Mouse (Mus musculus) hematopoietic stem cell, adult 5-6 weeks (primary cell): ENCODE results near the gene Rnf152. TPM values are rescaled to one million over a fixed set of nuclear protein-coding genes. Genes with fewer than 3 reads are reported as not detected.

ENCODE experiments used
- ATAC-seq, 2 experiments: fragments of 125-278 bp in 1 of 2; replicated peaks in 1 of 2; 2 replicates each; pipeline ENCODE4 v1.8.0; 2016 to 2017; ENCODE audit warnings: inconsistent platforms in 2 of 2, mild to moderate bottlenecking in 2 of 2, moderate number of reproducible peaks in 2 of 2, low read depth in 1 of 2, moderate TSS enrichment in 1 of 2; ENCODE audit not compliant: low FRiP score in 2 of 2, poor library complexity in 2 of 2, severe bottlenecking in 2 of 2, insufficient read depth in 1 of 2, low TSS enrichment in 1 of 2
- total RNA-seq: library from RNA; stranded (forward); fragments of 172-1452, 232-1000 nt; gene quantifications from 2 replicates; pipeline ENCODE4 v1.2.3, GENCODE M21; 2017

Rnf152 gene
- total RNA-seq, 1 experiment from 2014 or later, result not detected

DNA sequence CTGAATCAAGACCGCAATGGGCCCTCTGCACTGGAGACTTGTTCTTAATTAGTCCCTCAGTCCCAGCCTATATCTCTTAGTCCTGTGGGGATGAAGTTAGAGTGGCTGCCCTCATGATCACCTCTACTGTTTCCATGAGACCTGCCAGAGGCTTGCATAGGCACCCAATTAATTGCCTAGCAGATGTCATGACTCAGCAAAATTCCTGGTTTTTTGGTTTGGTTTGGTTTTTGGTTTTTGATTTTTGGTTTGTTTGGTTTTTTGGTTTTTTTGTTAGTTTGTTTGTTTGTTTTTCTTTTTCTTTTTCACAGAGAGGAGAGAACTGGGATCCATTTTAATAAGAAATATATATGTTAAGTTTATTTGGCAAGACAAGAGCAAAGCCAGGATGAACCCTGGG is 28.7 kb downstream of the Rnf152 start:
- ATAC-seq, result no peak

DNA sequence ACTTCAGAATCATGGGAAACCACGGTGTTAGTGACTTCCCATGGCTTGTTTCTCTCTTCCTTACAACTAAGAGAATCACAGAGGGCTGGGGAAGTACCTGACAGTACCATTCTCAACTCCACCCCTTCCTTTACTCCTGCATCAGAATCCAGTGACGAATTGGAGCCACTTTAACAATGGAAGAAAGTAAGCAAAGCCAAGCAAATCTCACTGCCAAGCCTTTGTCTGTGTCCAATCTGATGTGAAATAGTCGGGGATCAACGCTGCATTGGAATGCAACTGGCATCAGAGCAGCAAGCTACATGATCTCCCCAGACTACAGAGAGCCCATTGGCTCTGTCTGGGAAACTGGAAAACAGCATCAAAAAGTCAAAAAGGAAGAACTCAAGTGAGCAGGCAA is 31.9 kb downstream of the Rnf152 start:
- ATAC-seq, result no peak

DNA sequence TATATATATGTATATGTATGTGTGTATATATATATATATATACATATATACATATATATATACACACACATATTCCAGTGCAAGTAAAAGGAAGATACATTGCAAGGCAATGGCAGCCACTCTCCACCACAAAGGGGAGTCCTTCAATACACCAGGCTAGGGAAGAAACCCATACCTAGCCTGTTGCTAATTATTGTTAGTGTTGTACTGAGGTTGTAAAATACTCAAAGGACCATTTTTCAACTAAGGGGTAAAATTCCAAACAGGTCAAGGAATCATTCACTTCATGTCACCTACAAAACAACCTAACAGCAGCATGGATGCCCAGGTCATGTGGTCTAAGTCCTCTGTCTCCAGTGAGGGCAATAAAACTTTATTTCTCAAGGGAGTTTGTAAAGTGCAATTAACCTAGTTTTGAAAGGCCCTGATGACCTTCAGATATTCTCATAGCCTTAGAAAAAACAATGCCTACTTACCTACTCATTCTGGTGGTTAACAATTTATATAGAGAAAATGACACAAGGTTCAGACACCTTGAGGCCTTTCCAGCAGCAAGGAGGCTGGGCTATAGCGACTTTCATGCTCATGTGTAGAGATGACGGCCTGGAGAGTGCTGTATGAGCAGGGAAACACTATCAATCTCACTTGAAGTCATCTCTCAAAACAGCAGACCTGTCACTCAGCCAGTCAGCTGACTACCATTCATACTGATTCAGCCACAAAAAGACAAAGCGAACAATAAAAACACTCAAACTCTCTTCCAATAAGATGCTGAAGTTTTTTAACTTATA is 42.3 kb downstream of the Rnf152 start:
- ATAC-seq, result no peak

DNA sequence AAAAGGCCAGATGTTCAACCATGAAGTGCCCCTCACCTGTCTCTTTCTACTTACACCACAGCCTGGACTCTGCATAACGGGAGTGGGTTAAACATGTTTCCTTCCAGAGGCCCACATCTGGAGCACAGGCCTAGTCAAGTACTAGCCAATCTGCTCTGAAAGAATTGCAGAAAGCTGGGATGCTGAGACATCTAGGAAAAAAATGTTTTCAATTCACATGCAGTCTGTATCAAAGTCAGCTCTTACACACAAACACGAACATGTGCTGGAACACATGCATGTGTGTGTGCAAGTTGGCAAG is 44.0 kb downstream of the Rnf152 start:
- ATAC-seq, result no peak

DNA sequence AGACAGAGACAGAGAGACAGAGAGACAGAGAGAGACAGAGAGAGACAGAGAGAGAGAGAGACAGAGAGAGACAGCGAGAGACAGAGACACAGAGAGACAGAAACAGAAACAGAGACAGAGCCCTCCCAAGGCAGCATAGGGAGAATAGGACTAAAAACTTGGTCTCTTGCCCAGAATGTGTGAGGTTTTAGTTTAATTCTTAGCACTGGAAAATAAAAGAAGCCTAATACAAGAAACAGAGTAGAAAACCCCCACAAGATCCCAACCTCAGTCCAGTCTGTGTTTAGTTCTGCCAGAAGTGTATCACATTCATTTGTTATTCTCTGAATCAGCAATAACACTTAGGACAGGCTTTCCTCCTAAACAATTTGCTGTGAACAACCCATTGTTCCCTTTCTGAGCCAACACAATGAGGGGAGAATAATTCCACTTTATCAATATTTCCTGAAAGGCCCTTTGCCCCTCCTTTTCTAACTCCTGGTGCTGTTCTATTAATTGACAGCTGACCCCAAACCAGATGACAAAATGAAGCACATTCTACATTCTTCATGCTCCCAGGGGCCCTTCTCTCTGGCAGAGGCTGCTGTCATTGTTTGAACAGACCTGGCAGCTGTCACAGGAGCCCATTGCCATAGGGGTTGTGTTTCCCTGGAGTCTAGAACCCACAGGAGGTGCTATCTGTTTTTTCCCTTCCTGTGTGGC is 44.5 kb downstream of the Rnf152 start:
- no peak for ATAC-seq

DNA sequence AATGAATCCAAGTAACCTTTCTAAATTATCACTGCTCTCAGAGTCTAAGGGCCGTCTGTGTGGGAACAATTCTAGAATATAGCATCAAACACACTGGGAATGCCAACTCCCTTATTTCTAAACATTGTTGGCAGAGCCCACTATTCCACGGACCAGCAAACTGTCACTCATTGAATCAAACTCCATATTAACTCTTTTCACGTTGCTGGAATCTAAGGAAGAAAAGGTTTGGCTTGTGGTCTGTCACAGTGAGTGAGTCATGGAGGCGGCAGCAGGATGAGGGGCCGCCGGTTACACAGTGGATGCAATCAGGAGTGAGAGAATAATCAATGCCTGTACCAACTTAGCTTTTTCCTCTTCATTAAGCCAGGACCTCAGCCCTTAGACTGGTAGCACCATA is 54.3 kb downstream of the Rnf152 start:
- no peak for ATAC-seq

DNA sequence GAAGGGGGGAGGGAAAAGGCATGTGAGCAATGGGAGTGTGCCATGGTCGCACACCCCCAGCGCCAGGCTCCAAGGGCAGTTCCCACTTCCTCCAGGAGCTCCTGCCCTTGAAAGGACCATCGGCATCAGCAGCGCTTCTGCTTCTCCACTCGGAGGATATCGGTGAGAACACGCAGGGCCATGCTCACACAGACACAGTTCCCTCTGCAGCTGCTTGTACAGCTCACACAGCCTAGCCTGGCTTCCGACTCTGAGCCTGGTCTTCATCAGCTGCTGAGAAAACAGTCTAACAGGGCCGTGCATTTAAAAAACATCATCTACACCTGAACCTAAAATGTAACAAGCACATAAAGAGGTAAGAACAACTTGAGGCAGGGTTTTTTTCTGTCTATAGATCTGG is 54.7 kb downstream of the Rnf152 start:
- no peak for ATAC-seq

DNA sequence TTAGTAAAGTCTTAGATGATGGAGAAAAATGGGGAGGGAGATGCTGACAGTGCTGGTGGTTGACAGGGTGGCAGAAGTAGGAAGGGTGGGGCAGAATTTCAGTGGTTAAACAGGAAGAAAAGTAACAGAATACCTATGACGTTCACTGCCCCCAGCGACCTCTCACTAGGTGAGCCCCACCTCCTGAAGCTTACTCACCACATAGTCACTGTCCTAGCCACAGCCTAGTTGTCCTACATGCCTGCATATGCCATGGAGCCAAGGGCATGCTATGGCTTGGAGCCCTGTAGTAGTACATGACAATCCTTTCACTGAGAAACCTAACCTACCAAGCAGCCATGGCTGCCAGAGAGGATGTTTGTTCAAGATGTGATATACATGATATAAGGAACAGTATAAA is 64.7 kb downstream of the Rnf152 start:
- ATAC-seq, result no peak

DNA sequence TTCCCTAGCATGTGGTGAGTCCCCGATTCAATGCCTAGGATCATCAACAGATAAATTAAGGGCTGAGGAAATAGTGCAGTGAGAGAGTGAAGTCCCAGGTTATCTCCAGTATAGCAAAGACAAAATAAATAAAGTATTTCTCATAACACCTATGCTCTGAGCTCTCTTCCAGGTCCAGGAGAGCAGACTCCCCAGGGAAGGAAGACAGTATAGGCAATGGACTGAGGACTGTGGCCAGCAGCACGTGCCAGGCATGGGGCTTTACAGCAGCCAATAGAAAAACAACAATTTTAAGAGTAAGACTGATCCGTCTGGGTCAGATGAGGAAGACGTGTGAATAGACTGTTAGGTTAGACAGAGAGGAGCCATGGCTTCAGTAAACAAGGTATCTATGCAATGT is 69.0 kb downstream of the Rnf152 start:
- no peak for ATAC-seq

DNA sequence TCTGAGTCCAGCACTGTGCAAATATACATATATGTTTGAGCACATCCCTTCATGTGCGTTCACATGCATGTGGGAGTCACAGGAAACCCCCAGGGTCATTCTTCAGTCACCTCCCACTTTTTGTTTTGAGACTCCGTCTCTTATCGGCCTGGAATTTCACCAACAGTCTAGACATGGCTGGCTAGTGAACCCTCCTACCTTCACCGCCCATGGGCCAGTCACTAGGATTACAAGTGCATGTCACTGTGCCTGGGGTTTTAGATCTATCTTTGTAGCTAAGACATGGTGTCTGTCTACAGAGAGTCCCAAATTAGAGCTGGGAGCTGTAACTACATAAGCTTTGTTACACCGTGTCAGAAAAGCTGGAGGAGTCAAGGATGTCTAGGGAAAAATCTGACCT is 69.6 kb downstream of the Rnf152 start:
- ATAC-seq, result no peak

DNA sequence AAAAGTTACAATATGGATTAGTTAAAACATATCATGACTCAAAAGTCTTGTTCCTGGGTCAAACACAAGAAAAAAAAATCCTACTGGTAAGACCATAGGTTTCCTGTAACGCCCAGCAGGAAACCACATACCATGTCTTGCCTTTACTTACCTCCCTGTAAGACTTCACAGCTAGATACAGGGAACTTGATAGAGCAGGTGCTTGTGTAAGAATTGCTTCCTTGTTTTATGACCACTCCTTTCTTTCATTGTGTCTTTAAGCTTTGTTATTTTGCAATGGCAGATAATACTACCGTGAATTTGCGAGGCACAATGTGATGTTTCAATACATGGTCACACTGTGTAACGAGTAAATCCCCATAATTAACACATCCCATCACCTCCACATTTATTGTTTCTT is 71.5 kb downstream of the Rnf152 start:
- peak in 1 of 2 experiments; percentile 39; a peak in 1 of 4 replicates for ATAC-seq

DNA sequence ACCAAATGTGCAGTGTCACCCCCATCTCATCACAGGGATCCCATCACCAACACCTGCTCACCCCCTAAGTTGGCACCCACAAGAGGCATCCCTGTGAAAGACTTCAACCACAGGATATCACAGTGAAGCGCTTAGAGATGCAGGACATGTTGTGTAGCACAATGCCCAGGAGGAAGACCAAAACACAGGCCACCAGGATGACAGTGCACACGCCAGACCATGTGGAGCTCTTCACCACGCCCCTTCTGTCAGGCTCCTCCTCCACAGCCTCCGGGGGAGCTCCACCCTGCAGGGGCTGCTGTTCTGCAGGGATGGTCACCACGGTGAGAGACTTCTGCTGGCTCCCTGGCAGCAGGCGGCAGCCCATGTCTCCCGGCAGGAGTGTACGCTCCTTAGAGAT is 72.4 kb downstream of the Rnf152 start:
- ATAC-seq, result no peak

DNA sequence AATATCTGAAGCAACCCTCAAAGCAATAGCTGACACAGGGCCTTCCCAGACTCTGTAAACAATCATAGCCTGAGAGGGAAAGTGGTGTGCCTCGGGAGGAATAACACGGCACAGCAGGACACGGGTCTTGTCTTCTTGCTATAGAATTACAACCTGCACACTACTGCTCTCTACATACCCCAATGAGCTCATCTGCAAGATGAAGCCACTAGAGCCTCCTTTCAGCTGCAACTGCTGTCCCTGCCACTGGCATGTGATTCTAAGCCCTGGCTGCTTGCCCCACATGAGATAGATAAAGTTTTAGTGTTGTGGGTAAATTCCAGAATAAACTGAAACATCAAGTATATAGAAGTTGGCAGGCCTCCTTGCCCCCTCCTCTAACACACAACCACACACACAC is 75.2 kb downstream of the Rnf152 start:
- ATAC-seq, result no peak

DNA sequence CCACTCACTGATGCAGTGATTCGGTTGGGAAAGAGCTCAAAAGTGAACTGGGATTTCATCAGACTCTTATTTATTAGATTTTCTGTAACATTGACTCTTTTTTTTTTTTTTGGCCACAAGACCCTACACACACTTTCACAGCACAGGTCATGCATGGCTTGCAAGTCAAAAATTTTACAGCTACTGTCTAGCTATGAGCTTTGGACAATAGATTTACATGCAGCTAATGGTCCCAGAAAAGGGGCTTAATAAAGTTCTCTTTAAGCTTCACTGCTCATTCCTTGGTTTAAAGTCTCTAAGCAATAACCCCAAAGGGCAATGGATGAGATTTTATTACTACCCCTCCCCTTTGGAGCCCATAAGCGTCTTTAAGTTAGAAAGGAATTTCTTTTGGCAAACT is 76.3 kb downstream of the Rnf152 start:
- ATAC-seq, result no peak

DNA sequence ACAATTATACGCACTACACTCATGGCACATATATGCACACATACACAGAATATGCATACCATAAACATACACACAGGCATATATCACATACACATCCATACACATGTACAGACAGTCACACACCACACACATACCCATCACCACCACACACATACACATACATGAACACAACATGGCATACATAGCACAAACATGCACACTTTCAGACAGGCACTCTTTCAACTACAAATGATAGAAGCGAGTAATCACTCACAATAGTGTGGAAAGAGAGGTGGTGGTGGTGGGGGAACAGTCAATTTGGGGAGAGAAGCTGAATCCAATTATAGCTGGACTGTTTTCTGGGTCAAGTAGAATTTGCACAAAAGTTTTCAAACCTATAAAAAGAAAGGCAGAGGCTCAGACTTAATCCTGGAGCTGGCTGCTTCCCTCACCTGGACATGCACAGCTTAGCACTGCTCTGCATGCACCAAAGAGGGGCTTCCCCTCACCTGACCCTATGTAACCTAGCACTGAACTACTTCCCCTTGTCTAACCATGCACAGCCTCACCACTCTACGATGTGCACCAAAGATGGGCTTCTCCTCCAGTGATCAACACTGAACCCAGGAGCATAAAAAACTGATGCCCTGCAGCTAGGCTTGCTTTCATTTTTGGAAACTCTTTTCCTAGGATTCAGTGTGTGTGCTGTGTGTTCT is 81.9 kb downstream of the Rnf152 start:
- ATAC-seq, result 0 out of 4 replicates have a peak, but pooled peaks have one; percentile 17 to 45

DNA sequence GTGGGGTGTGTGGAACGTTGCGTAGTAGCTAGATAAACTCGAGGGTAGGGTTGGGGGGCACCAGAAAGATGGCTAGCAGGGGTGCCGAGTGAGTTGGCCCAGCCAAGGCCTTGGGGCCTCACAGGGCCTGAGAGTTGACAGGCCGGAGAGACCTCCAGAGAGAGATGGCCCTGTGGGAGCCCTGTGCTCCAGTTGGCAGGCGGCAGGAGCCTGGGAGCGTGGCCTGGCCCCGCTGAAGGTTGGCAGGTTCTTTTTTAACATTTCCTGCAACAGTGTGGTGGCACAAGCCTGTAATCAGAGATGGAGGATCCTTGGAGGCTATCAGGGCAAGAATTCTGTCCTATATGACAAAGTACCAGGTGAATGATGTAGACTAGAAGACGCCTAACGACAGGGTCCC is 85.4 kb downstream of the Rnf152 start:
- no peak for ATAC-seq

DNA sequence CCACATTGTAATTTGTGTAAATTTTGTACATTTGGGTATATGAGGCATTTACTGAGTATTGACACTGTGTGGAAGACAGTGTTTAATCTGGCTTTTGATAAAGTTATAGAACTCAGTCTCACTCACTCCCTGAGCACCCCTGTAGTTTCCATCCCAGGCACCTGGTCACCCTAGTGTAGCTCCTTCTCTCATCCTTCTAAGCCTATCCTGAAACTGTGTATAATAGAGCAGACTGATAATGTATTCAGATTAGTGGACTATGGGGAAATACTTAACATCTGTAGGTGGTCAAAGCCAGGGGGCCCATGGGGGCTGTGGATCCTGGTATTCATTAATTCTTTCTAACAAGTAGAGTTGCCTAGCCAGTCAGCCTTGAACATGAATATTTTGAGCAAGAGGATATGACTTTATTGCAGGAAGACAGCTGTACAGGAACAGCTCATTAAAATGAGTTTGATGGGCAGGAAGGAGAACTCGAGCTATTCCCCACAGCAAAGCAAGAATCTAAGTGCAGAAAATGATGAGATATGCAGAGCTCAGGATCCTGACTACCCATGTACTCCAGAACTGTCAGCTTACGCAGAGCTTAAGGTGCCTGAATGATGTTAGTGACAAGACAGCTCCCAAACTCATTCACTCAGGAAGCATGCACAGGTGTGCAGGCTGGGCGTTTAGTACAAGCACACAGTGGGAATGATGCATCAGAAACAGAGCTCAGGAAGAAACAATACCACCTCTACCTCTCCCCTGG is 93.1 kb downstream of the Rnf152 start:
- ATAC-seq, result no peak

DNA sequence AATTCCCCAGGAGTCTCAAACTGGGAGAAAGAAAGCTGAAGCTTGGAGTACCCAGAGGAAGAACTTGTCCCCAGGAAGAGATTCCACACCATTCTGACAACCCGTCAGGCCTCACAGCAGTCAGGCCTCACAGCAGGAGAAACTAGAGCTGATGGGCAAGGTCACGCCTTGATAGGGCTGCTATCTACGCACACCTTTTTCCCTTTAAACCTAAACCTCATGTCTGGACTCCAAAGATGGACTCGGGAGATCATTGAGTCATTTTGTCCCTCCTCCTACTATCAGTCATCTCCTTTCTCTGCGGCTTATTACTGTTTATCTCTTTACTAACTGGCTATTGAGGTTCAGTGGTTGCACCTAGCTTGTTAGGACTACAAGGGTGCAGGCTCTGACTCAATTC is 96.3 kb downstream of the Rnf152 start:
- ATAC-seq, result no peak
